Mouse (Mus musculus): ENCODE measurements around the gene Ndnf.

DNA sequence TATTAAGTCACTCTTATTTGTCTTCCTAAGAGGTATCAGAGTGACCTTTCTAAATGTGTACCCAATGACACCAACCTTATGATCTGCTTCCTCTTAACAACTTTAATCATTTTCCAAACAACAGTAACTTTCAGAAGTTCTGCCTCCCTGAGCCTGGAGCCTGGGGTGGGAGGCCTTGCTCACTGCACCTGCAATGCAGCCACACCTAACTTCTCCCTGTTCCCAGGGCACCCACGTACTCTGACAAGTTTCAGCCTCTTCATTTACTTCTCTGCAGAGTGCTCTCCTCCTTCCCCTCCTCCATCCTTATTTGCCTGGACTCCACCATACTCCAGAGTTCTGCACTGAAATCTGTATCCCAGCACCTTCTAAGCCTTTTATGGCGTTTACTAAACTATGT is 1.4 kb upstream of the Ndnf start:
- TF ChIP-seq GATA1 (IDR thresholded peaks at IDR 0.05; ENCODE audit: borderline replicate concordance, low read length): no peak
- TF ChIP-seq FLI1 (IDR thresholded peaks at IDR 0.05; ENCODE audit: low read length): no peak

All from megakaryocyte, embryonic 14.5 days (primary cell).